Mouse (Mus musculus) lung, embryonic 15.5 days (tissue): ENCODE data around the gene Thsd4. TPM values are rescaled to one million over a fixed set of nuclear protein-coding genes. Genes with fewer than 3 reads are reported as not detected.

Experiments used
- ATAC-seq: fragments of 200-750 bp; cut with Nextera tagmentation; 2 replicates; pipeline ENCODE4 v1.8.0; 2017; ENCODE audit warnings: moderate number of reproducible peaks, borderline replicate concordance; ENCODE audit not compliant: low FRiP score, low TSS enrichment; ENCODE audit errors: extremely low read depth
- H3K27ac ChIP-seq: fragments of 300-500 bp; sonication (generic); 2 replicates; pipeline ENCODE4 v1.5.1; 2015; ENCODE audit warnings: moderate library complexity, mild to moderate bottlenecking, inconsistent platforms
- H3K27me3 ChIP-seq: fragments of 300-500 bp; sonication (generic); 2 replicates; pipeline ENCODE4 v1.6.1; 2015; ENCODE audit warnings: inconsistent platforms
- H3K36me3 ChIP-seq: fragments of 300-500 bp; sonication (generic); 2 replicates; pipeline ENCODE4 v1.6.1; 2015; ENCODE audit warnings: inconsistent platforms
- H3K4me1 ChIP-seq: fragments of 300-500 bp; sonication (generic); 2 replicates; pipeline ENCODE4 v1.6.1; 2015; ENCODE audit warnings: inconsistent platforms
- H3K4me2 ChIP-seq: fragments of 300-500 bp; sonication (generic); 2 replicates; pipeline ENCODE4 v1.6.1; 2015; ENCODE audit warnings: inconsistent platforms, mild to moderate bottlenecking, moderate library complexity
- H3K4me3 ChIP-seq: fragments of 300-500 bp; sonication (generic); 2 replicates; pipeline ENCODE4 v1.5.1; 2015; ENCODE audit warnings: mild to moderate bottlenecking, inconsistent platforms
- H3K9ac ChIP-seq: fragments of 300-500 bp; sonication (generic); 2 replicates; pipeline ENCODE4 v1.6.1; 2015; ENCODE audit warnings: inconsistent platforms
- H3K9me3 ChIP-seq: fragments of 300-500 bp; sonication (generic); 2 replicates; pipeline ENCODE4 v1.6.1; 2016; ENCODE audit warnings: inconsistent platforms
- WGBS: fragments of 180-500 bp; shearing (Covaris S2); methylation state at CpG from one replicate; pipeline ENCODE4 v1.1.7; 2015; 5-methylcytosine and 5-hydroxymethylcytosine counted together
- polyA plus RNA-seq: library from polyadenylated mRNA; unstranded; fragments of >200 nt; fragmentation: Nextera tagmentation; extraction: Ambion mirVana; gene quantifications from 2 replicates; pipeline ENCODE4 v1.2.1, GENCODE M21; 2015

The Thsd4 gene
- polyA plus RNA-seq, 1 experiment from 2014 or later, result 10.0 TPM

DNA sequence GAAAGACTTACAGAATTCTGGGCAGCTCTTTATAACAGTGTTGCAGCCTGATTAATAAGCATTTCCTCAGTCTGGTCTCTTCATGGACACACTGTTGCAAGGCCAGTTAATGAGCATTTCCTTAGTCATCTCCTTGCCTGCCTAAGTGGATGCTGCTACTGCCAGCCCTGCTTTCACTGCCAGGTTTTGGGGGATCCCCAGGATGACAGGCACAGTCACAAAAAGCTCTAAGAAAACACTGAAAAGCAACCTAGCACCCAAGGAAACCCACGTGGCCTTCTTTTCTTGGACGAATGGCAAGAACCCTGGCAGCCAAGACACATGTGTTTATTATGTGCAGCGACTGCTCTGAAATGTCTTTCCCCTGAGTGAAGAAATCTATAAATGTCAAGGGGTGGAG is 41.8 kb downstream of the Thsd4 start:
- no peak for ATAC-seq
- WGBS, result 32% methylated on average over 3 of the region's 3 CpGs
- no peaks in the 10 kb centered on the region for H3K9me3 ChIP-seq
- H3K27me3 ChIP-seq, result no peaks in the 10 kb centered on the region
- H3K4me2 ChIP-seq, result no peak overlapping the region
- H3K4me1 ChIP-seq, result peaks cover 30% of the 10 kb centered on the region
- H3K4me3 ChIP-seq, result no peak overlapping the region
- peak overlapping the region; percentile 61 for H3K27ac ChIP-seq
- H3K9ac ChIP-seq, result no peak overlapping the region
- H3K36me3 ChIP-seq, result no peaks in the 10 kb centered on the region

DNA sequence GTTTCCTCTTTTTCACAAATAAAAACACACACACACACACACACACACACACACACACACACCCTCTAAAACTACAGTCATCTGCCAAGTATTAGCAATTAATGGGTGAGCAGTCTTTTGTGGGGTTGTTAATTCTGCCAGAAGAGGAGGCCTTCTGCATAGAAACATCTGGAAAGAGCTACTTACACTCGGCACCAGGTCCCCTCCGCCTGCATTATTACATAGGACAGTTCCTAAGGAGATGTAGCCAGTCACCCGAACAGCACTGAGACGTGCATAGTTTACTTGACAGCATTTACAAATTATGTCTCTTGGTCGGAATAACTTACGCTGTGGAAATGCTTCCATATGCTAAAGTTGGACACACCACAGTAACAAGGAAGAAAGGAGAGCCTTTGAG is 43.0 kb downstream of the Thsd4 start:
- WGBS, result 29% methylated on average over 6 of the region's 6 CpGs
- H3K4me3 ChIP-seq, result no peak overlapping the region
- peak overlapping the region; percentile 62; the same call in 1 of the 2 replicates for H3K27ac ChIP-seq
- peaks cover 30% of the 10 kb centered on the region for H3K4me1 ChIP-seq
- H3K9me3 ChIP-seq, result no peaks in the 10 kb centered on the region
- H3K4me2 ChIP-seq, result no peak overlapping the region
- no peaks in the 10 kb centered on the region for H3K27me3 ChIP-seq
- no peak overlapping the region for H3K9ac ChIP-seq
- ATAC-seq, result peak; percentile 58; the same call in 1 of the 2 replicates
- H3K36me3 ChIP-seq, result no peaks in the 10 kb centered on the region

DNA sequence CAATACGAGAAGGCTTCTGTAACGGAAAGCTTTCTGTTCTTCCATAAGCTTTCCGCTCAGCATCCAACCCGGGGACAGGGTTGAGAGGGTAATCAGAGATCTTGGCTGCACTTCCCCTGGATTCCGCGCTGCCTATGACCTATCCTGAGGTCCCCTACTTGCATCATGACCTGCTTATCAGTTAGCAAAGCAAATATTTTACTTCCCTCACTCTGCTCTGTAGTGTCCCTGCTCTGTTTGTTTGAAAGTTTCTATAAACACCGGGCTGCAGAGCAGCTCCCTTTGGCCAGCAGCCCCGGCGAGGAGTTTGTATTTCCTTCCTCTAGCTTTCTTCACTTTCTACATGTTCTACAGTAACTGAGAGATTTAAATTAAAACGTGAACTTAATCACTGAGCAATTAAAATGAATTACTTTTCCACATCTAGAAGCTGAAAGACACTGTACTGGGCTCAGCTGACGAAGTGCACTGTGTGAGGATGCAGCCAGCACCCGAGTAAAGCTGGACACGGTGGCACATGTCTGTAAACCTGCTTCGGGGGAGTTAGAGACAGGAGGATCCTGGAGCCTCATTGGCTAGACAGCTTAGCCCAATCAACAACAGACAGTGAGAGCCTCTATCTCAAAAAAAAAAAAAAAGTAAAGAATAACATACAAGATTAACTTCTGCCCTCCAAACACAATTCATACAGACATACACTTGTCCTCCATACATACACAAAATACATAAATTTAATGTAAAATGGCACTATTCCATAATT is 43.7 kb downstream of the Thsd4 start:
- Histone ChIP-seq H3K9ac (no peak overlapping the region), H3K9me3 (no peaks in the 10 kb centered on the region), H3K36me3 (no peaks in the 10 kb centered on the region), H3K4me1 (peaks cover 30% of the 10 kb centered on the region), H3K4me2 (peak overlapping the region; percentile 28), H3K27me3 (no peaks in the 10 kb centered on the region), H3K27ac (peak overlapping the region; percentile 62), H3K4me3 (no peak overlapping the region)
- 5% methylated on average over 14 of the region's 14 CpGs for WGBS
- peak; percentile 89 for ATAC-seq

DNA sequence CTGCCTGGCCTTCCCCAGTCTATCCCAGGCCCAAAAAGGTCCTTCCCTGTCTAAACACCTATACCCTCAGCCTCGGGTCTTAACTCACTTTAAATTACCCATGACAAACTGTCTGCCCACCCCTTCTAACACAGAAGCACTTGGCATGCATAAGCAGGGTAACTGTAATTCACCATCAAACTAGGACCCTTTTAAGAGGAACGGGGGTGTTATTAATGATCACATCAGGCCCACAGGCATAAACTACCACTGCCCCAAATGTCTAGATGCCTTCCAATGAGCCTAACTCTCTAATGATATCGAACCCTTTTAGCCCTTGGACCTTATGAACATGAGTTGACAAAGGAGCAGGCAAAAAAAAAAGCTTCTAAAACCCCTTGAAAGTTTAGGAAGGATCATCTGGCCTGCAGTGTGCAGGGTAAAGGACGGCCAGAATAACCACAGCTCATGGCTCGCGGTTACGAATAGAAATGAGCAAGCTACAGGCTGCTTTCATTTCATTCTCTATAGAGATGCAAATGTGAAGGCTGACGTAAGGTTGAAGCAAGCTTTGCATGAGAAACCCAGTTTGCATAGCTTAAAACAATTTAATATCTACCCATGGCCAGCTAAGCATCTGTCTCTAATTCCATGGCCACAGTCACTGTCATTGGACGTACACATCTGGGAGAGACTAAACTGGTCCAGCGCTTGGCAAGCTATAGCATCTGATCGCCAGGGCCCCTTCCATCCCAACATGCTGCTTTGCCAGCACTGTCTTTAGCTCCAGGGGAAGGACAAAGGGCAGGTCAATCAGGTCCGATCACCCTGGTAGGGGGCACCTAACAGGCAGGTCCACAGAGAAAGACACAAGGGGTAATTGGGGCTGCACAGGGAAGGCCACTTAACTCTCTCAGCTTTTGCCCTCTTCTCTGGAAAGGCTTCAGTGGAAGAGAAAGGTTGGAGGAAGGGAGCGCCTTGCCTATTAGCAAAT is 61.5 kb downstream of the Thsd4 start:
- no peak overlapping the region for H3K4me3 ChIP-seq
- no peak overlapping the region for H3K9ac ChIP-seq
- 91% methylated on average over 13 of the region's 13 CpGs for WGBS
- no peaks in the 10 kb centered on the region for H3K36me3 ChIP-seq
- peaks cover 27% of the 10 kb centered on the region for H3K4me1 ChIP-seq
- H3K27me3 ChIP-seq, result no peaks in the 10 kb centered on the region
- no peak for ATAC-seq
- H3K27ac ChIP-seq, result no peak overlapping the region
- H3K4me2 ChIP-seq, result no peak overlapping the region
- H3K9me3 ChIP-seq, result no peaks in the 10 kb centered on the region

DNA sequence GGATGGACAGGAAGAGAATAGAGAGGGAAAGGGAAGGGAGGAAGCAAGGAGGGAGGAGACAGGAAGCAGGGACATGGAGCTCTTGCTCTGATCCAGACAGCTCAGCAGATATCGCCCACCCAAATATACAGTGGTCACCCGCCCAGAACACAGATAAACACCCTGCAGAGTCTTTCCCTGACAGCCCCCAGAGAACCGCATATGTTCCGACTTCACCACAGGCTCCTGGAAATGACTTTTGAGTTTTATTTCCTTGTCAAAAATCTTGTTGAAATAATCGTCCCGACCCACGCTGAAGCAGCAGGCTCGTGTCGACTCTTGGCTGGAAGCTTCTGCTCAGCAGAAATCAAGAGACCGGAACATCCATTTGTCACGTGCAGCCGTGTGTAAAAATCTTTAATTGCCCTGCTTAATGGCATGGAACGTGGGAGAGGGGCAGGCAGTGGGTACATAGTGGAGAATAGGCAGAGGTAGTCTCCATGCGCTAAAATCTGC is 63.3 kb downstream of the Thsd4 start:
- Histone ChIP-seq H3K36me3 (no peaks in the 10 kb centered on the region), H3K4me3 (no peak overlapping the region), H3K4me1 (peaks cover 35% of the 10 kb centered on the region), H3K27me3 (no peaks in the 10 kb centered on the region), H3K4me2 (peak overlapping the region; percentile 38), H3K9me3 (no peaks in the 10 kb centered on the region), H3K27ac (peak overlapping the region; percentile 35), H3K9ac (no peak overlapping the region)
- ATAC-seq, result no peak
- 45% methylated on average over 14 of the region's 14 CpGs for WGBS

DNA sequence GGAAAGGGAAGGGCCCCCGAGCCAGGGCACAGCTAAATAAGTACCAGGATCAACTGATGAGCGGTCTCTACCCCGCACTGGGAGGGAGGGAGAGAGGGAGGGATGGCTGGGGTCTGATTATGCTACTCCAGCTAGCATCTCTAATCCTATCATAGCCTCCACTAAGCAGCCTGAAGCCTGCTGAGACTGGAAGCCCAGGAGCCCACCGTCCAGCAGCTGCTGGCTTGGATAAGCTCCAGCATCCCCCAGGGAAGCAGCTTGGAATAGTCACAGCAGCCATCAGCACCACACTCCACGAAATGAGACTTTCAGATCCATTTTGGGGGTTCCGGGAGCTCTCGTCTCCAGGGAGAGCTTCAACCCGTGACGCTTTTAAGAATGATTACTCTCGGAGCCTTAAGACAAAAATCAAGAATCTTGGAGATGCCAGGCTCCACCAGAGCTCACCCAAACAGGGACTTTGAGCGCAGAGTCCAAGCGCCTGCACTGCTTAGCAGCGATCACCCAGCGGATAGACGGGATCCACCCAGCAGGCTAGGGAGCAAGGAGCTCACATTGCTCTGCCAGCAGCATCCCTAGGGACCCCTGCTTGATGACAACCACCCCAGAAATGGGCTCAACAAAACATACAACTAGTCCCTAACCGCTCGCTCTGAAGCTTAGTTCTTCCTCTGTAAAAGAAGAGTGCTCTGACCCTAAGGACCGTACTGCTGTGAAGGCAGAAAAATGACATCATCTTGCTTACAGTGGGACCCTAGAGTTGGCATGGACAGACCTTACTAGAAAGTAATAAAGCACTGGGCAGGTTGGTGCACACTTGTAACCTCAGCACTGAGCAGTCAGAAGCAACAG is 64.3 kb downstream of the Thsd4 start:
- H3K9ac ChIP-seq, result no peak overlapping the region
- no peaks in the 10 kb centered on the region for H3K36me3 ChIP-seq
- ATAC-seq, result peak; percentile 55; the same call in 1 of the 2 replicates
- H3K9me3 ChIP-seq, result no peaks in the 10 kb centered on the region
- 45% methylated on average over 18 of the region's 18 CpGs for WGBS
- H3K4me2 ChIP-seq, result peak overlapping the region; percentile 42
- H3K27ac ChIP-seq, result peak overlapping the region; percentile 60
- H3K4me3 ChIP-seq, result no peak overlapping the region
- H3K27me3 ChIP-seq, result no peaks in the 10 kb centered on the region
- peaks cover 35% of the 10 kb centered on the region for H3K4me1 ChIP-seq

DNA sequence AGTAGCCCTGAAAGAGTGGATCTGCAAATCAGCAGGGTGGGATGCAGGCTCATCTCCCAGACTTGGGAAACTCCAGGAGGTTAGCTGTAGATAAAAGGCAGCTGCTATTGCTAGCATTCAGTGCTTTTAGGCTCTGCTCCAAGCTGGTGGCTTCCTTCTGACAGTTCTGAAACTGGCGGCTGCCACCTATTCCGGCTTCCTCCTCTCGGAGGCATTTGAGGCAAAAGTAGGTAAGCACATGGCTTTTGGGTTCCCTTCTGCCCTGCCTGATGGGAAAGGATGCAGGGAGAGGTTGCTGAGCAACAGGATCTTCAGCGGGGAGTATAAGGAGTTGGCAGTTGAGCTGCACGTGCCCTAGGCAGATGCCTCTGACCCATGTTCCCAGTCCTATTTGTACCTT is 65.2 kb downstream of the Thsd4 start:
- Histone ChIP-seq H3K27ac (peak overlapping the region; percentile 60; the same call in 1 of the 2 replicates), H3K9me3 (no peaks in the 10 kb centered on the region), H3K9ac (no peak overlapping the region), H3K27me3 (no peaks in the 10 kb centered on the region), H3K36me3 (no peaks in the 10 kb centered on the region), H3K4me2 (no peak overlapping the region), H3K4me1 (peaks cover 35% of the 10 kb centered on the region), H3K4me3 (no peak overlapping the region)
- WGBS, result 55% methylated on average over 5 of the region's 5 CpGs
- no peak for ATAC-seq

DNA sequence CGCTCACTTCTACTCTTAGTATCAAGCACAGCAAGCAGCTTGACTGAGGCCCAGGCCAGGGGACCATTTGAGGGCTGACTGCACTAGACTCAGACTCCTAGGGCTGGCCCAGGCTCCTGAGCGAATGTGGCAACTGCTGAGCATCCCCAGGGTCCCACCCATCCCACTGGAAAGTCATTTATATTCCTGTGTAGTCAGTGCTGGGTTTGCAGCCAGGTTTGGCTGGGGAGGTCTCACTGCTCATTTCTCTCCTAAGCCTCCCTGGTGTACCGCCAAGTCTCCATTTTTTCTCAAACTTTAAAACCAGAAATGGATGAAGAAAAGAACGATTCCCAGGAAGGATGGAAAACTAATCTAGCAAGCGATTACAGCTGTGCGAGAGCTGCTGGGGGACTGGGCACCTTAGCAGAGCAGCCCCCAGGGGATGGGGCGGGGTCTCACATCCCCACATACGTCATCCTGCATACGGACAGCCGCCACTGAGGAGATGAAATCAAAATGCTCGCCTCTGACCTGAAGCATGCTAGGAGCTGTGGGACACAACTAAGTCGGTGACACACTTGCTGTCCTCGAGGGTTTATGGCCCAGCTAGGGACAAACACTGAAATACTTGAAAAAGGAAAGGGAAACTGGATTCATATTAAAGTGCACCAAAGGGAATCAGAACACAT is 67.3 kb downstream of the Thsd4 start:
- Histone ChIP-seq H3K4me1 (peaks cover 35% of the 10 kb centered on the region), H3K36me3 (no peaks in the 10 kb centered on the region), H3K27ac (peak overlapping the region; percentile 2; the same call in 1 of the 2 replicates), H3K4me3 (no peak overlapping the region), H3K4me2 (no peak overlapping the region), H3K9me3 (no peaks in the 10 kb centered on the region), H3K9ac (no peak overlapping the region), H3K27me3 (no peaks in the 10 kb centered on the region)
- WGBS, result 74% methylated on average over 13 of the region's 13 CpGs
- no peak for ATAC-seq

DNA sequence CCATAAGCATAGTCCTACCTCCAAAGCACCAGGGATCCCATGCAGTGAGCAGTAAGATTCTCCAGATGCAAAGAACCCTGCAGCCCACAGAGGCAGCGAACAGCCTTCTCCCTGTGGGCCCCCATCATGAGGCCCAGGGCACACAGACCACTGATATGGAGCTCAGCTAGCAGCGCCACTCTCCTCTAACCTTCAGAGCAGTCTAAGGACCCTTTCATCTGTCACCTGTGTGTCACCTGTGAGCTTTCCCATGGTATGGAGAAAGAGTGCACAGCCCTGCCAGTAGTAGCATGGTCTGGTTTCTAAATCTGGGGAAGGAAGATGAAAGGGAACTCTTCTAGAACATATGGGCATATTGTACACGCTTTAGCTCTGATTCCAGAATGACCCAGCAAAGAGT is 72.3 kb downstream of the Thsd4 start:
- 75% methylated on average over 3 of the region's 3 CpGs for WGBS
- H3K9me3 ChIP-seq, result no peaks in the 10 kb centered on the region
- H3K27me3 ChIP-seq, result no peaks in the 10 kb centered on the region
- no peak overlapping the region for H3K9ac ChIP-seq
- no peak for ATAC-seq
- no peaks in the 10 kb centered on the region for H3K36me3 ChIP-seq
- H3K4me2 ChIP-seq, result no peak overlapping the region
- H3K4me1 ChIP-seq, result peaks cover 26% of the 10 kb centered on the region
- no peak overlapping the region for H3K4me3 ChIP-seq
- H3K27ac ChIP-seq, result no peak overlapping the region

DNA sequence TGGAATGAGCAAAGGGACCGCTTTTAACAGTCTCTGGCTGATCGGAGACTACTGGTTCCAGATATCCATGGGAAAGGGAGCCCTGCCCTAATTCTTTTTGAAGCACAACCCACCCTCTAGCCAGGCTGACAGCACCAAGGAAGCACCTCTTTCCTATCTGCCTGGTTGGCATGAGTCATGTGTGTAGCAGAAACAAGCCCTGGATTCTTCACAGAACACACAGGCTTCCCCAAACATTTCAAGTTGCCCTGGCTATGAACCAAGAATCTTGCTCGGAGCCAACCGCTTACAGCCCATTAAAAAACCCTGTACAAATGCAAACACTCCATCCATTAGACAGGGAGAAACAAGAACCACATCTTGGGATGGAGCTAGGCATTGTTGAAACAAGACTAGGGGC is 76.0 kb downstream of the Thsd4 start:
- peak overlapping the region; percentile 65 for H3K27ac ChIP-seq
- H3K9ac ChIP-seq, result no peak overlapping the region
- 19% methylated on average over 4 of the region's 4 CpGs for WGBS
- H3K27me3 ChIP-seq, result no peaks in the 10 kb centered on the region
- H3K4me2 ChIP-seq, result peak overlapping the region; percentile 14
- H3K4me3 ChIP-seq, result no peak overlapping the region
- ATAC-seq, result peak; percentile 68
- peaks cover 32% of the 10 kb centered on the region for H3K4me1 ChIP-seq
- no peaks in the 10 kb centered on the region for H3K9me3 ChIP-seq
- H3K36me3 ChIP-seq, result no peaks in the 10 kb centered on the region
